Mouse (Mus musculus) heart, postnatal 25 days (tissue): ENCODE results near the gene Gp9. TPM values are rescaled to one million over a fixed set of nuclear protein-coding genes. Genes with fewer than 3 reads are reported as not detected.

Source experiments
- DNase-seq: peaks from one replicate; pipeline ENCODE4 v3.0.0; 2022; ENCODE audit warnings: low spot score
- intact Hi-C: fragments of 180-260 bp; cut with DNase I; formaldehyde crosslinking; loops from one replicate; pipeline ENCODE4 v1.15.1; 2025
- total RNA-seq, 2 experiments: library from RNA; stranded (reverse); gene quantifications; 2 replicates each; pipeline ENCODE4 v1.2.3; 2021

The Gp9 gene
- total RNA-seq = 1 to 10 TPM in 1 of 2 experiments, under 1 TPM in 1; 0.78 to 1.2 TPM

DNA sequence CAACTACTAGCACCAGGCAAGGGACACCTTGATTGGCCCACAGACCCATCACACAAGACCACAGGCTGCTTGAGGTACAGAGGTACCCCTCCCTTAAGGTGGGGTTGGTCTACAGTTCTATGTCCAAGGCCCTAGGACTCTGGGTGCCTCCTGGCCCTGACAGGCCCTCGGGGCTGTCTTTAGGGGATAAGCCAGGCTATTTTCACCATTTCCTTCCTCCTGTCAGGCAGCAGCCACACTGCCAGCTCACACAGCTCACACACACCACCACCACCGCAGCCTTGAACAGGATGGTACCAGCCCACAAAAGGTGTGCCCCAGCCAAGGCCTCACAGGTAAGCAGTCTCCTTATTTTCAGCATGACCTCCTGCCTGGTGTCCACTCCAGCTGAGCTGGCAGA, at the start of gene Gp9:
TSS of gene Gp9 (plus strand) at position 231 of the 400 bp plus-strand sequence.
- intact Hi-C loops = no loop called here
- no peak for DNase-seq

DNA sequence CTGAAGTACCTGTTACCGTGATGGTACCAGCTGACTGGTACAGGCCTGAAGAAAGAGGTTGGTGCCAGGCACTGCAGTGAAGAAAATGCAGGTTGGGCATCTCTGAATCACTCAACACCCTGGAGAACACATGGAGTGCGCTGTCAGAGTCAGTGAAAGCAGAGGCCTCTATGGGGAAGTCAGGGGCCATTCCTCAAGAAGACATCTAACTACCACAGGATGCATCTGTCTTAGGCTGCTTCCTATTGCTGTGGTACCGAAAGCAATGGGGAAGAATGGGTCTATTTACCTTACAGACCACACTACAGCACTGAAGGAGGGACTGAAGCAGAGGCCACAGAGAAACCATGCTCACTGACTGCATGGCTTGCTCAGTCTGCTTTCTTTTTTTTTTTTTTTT, 49.8 kb upstream of the Gp9 start:
- DNase-seq = no peak
- intact Hi-C loops = no loop called here

DNA sequence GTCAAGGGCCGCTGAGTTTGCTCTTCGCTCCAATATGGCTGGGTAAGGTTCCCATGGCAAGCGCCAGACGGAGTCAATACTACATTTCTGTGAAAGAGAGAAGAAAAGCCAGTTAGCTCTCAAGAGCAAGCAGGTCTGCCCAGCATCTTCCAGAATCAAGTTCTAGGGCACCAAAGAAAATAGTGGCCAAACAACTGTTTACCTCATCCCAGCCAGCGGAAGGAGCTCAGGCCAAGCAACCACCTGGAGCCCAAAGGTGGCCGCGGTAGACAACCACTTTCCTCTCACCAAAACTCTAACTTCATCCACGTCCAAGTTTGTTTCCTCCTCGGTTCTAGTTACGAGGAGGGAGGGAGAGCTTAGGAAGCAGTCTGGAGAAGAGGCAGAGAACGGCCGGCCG, 47.7 kb upstream of the Gp9 start:
- intact Hi-C loops = loop anchor here (2.0 kb wide), 1 partner anchor 23 kb away; no protein-coding TSS in a partner anchor
- DNase-seq = no peak

DNA sequence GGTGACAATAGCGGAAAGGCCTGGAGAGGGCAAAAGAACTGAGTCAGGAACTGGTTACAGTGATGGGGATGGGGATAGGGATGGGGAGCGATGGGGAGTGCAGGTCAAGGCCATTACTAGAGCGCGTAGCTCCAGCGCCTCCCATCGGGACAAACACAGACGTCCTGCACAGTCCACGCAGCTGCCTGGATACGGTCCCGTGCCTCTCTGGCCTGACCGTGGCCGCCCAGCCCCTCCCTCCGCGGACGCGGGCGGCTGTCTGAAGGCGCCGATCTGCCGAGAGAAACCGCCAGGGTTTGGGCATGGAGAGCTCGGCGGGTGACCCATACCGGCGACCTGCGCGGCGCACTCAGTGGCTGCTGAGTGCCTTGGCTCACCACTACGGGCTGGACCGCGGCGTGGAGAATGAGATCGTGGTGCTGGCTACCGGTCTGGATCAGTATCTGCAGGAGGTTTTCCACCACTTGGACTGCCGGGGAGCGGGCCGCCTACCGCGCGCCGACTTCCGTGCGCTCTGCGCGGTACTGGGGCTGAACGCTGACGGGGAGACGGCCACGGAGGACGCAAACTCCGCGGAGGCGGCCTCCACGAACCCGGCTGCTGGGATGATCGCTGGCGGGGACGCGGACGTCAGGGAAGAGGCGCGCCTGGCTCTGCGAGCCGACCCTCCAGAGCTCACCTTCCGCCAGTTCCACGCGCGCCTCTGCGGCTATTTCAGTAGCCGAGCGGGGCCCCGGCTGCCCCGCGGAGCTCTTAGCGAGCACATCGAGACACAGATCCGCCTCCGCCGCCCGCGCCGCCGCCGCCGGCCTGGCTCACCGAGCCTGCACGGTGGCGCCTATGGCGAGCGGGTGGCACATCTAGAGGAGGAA, 47.0 kb upstream of the Gp9 start, which contains the start of gene Efcc1:
TSS of gene Efcc1 (plus strand) at position 279 of the 872 bp plus-strand sequence.
- DNase-seq = peak; percentile 63
- intact Hi-C loops = loop anchor here (2.0 kb wide), 1 partner anchor 24 kb away; no protein-coding TSS in a partner anchor

DNA sequence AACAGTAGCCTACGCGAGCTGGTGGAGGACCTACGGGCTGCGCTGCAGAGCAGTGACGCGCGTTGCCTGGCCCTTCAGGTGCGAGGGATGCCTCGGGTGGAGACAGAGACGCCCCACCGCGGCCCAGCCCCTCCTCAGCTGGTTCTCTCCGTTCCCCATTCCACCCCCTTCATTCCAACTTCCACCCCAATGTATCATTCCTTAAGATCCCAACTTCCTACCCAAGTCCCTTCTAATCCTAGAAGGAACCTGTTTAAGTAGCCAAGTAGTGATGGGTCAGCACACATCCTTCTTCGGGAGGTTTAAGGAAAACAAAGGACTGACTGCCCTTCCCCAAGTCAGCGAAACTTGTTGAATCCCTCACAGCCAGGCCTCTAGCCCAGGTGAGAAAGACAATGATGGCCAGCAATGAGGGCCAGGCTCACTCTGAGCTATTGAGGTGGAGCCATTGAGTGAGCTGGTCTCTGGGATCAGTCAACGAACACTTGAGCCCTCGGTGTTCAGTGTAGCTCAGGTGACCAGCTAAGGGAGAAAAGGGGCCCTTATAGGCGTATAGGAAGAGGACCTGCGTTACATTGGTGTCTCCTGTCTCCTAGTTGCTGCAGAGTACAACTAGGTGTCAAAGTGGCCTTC, 46.3 kb upstream of the Gp9 start:
- intact Hi-C loops = loop anchor here (2.0 kb wide), 1 partner anchor 25 kb away; no protein-coding TSS in a partner anchor
- no peak for DNase-seq

DNA sequence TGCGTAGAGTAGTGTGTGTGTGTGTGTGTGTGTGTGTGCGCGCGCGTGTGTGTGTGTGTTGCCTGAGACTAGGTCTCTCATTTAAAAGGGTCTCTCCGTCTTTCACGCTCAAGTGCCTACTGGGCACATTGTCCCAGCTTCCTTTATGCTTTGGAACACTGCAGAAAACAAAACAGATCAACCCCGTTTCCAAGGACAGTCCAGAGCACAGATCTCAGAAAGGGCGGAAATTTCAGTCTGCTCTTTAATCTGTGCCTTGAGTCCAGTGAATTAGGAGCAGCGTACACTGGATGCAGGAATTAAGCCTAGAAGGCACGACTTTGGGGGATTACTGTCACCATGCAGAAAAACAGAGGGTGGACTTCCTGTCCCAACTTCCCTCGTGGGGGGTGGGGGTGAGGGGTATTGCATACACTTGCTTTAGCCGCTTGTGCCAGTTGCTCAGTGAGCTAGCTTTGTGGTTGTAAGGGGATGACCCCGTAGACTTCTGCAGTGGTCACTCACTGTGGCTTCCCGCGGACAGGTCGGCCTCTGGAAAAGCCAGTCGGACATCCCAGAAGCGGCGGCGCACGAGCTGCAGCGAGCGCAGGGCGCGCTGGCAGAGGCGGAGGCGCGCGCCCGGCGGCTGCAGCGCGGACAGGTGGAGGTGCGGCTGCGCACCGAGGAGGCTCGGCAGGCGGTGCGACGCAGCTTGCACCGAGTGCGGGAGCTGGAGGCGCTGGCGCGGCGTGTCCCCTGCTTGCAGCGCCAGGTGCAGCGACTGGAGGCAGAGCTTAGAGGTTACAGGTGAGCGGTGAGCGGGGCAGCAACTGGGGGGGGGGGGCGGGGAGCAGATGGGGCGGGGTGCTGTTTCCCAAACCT, 45.5 kb upstream of the Gp9 start:
- intact Hi-C loops = no loop called here
- no peak for DNase-seq

DNA sequence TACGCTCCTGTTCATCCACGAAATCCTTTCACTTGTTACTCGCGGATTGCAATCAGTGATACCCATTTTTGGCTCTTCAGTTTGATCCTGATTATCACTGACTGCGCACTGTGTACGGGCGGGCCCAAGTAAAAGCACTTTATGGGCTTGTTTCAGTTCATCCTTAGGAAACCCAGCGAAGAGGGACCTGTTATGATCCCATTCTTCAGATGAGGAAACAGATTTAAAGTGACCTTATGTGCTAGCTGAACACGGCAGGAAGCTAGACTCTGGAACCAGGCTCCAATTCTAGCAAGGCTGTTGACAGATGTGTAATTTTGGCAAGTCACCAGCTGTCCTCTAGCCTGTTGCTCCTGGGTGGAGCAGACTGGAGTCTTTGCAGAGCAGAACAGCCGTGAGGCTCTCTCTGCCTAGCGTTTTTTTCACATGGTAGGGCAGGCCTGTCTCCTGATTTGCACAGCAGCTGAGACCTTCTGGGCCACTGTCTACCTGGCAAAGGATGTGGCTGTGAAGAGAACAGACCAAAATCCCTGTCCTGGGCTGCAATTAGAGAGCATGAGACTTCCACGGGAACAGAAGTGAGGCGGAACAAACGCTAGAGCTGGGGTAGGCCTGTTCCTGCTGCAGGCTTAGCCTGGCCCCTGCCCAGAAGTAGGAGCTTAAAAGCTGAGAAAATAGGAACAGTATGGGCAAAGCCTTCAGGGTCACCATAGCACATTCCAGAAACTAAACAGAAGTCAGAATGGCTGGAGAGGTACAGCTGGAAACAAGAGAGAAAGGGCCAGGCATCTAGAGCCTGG, 44.5 kb upstream of the Gp9 start:
- DNase-seq = peak; percentile 19

DNA sequence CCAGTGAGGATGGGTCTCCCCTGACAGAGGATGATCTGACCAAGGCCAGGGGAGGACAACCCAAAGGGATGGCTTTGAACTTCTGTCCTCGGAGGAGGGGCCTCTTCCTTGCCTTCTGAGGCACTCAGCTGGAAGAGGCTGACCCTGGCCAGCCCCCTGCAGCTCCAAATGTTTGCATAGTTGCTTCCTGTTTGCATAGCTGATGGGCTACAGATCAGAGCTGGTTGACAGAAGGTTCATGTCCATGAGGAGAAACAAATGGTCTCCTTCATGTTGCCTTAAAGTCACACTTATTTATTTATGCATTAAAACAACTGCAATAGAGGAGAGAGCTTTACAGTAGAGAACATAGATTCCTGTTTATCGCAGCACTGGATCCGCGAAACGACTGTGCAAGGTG, 43.7 kb upstream of the Gp9 start:
- DNase-seq = no peak
- intact Hi-C loops = no loop called here

More for the DNA sequence above, 44.5 kb upstream of the Gp9 start:
- intact Hi-C loops = no loop called here

DNA sequence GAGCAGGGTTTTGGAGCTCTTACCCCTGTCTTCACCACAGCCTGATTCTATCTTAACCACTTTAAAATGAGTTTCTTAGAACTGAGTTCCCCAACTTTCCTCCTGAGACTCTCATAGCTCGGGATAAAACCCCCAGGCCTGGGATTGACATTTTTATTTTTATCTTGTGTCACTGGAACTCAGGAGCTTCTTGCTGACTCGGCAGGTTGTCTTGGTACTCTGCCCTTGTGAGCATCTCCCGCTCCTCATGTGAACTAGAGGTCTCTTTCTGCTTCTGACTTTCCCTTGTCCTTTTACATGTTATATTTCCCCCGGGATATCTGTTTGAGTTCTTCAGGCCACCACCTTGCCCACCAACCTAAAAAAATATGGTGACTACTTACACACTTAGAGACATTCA, 40.9 kb upstream of the Gp9 start:
- intact Hi-C loops = no loop called here
- no peak for DNase-seq

DNA sequence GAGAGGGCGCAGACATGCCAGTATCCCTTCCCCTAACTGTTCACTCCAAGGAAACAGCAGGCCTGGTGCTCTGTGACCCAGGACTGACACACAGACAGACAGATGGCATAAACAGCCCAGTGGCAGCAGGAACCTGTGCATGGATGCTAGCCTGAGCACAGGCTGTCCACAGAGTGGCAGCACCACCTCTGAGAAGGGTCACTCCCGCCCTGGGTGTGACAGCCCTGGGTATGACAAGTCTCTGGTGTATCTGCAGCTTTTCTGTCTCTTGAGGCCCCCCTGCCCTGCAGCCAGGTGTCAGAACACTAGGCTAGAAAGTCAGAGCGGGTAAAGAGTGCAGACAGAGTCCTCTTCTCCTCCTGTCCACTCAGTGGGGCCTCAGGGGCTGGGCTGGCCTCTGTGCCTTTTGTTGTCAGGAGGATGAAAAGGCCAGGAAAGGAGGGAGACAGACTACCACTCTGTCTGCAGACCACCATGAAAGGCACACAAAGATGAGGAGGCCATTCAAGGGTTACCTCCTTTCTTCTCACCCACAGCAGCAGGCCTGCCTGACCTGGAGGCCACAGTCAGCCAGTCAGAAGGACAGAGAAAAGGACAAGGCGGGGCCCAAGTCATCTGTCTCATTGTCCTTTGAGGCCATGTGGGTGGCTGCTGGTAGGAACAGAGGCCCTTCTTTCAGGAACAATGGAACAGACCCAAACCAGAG, 39.8 kb upstream of the Gp9 start:
- DNase-seq = no peak
- intact Hi-C loops = no loop called here

DNA sequence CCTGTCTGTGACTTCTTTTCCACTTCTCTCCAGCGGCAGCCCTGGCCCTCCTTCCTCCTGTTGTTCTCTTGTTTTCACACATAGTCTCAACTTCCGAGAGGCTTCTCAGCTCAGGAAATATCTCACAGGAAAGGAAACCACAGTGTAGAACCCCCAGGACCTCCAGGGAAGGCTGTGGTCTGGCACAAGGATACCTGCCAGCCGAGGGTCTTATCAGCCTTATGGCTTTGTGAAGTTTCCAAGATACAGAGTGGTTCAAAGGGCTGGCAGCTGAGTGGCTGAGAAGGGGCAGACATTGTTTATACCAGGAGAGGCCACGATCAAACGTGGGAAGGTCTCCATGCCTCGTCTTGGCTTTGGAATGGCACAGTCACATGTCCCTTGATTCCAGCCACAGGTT, 38.0 kb upstream of the Gp9 start:
- no peak for DNase-seq
- intact Hi-C loops = no loop called here

DNA sequence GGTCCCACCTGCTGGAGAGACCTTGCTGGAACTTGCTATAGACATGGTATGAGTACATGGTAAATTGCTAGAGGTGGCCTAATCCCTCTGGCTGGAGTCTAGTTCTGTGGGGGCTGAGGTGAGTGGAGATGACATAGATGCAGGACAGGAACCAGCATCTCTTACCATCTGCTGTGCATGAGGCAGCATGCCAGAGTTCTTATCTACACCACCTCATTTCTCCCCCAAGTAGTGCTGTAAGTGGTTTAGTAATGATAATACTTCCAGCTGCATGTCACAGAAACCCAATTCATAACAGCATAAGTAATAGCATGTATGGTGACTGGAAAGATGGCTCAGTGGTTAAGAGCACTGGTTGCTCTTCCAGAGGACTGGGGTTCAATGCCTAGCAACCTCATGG, 37.4 kb upstream of the Gp9 start:
- intact Hi-C loops = no loop called here
- DNase-seq = no peak

DNA sequence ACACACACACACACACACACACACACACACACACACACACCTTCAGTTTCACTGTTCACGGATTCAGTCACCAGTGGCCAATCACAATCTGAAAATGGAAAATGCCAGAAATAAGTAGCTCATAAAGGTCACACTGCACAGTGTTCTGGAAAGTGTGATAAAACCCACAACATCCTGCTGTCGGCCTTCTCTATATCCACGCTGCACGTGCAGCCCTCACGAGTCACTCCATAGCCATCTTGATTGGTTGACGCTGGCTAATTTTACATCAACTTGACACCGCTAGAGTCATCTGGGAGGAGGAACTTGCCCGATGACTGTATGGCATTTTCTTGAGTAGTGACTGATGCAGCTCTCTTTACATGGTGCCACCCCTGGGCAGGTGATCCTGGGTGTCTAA, 35.9 kb upstream of the Gp9 start:
- intact Hi-C loops = no loop called here

DNA sequence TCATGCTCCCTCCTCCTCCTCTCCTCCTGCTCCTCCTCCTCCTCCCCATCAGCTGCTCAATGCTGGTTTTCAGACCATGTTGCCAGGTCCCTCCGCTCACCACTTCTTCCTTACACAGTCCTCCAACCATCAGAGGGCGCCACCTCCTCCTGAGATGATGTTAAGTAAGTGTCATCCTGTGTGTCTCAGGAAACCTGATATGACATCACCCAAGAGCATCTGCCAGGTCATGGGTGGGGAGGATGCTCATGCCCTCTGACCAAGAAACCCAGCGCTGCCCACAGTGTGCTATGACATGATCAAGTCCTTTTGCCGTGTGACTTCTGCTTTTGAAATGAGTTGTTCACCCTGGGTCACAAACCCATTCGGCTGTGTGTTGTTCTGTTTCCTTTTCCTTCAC, 35.1 kb upstream of the Gp9 start:
- no peak for DNase-seq
- intact Hi-C loops = no loop called here

More for the DNA sequence above, 35.9 kb upstream of the Gp9 start:
- DNase-seq = no peak

DNA sequence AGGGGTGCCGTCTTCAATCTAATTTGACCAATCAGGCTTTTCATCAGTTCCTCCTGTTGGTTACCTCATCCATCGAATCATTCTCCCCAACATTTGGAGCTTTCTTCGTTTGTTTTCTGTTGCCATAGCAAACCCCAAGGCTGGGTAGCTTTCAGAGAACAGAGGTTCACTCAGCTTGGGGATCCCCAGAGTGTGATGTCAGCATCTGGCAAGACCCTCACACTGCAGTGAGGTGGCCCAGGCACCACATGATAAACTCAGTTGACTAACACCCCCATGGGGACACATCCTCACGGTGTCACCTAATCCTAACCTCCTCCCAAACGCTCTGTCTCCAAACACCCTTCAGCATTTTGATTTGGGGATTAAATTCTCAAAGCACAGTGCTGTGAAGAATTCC, 34.6 kb upstream of the Gp9 start:
- peak; percentile 41 for DNase-seq
- intact Hi-C loops = no loop called here

DNA sequence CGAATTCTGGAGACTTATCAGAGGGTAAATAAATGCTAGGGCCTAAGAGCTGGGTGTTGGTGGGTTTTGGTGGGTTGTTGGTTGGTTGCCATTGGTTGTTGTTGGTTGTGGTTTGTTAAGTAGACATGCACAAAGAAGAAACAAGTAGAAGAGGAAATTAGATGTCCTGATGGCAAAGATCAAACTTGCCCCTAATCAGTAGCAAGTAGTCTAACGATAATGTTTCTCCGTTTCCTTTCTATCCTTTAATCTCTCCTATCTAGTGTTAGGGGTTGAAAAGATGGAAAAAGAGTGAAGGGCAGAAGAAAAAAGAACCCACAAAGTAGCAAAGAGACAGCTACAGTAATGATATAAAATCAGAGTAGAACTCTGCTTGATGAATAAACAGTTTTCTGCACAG, 33.2 kb upstream of the Gp9 start:
- intact Hi-C loops = no loop called here
- no peak for DNase-seq

DNA sequence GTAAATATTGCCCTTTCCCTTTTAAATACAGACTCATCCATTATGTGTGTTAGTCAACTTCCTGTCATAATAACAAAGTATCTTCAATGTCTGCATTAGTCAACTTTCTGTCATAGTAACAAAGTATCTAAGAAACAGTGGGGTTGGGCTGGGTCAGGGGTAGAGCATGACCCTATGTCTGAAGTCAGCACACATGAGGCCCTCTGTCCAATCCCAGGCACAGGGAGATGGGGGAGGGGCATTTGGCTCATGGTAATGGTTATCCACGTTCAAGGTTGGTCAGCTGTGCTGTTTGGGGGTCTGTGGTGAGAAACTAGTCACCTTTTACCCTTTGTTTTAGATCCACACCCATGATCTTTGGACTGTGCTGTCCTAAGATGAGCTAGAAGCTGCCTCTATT, 32.6 kb upstream of the Gp9 start:
- intact Hi-C loops = no loop called here
- no peak for DNase-seq

DNA sequence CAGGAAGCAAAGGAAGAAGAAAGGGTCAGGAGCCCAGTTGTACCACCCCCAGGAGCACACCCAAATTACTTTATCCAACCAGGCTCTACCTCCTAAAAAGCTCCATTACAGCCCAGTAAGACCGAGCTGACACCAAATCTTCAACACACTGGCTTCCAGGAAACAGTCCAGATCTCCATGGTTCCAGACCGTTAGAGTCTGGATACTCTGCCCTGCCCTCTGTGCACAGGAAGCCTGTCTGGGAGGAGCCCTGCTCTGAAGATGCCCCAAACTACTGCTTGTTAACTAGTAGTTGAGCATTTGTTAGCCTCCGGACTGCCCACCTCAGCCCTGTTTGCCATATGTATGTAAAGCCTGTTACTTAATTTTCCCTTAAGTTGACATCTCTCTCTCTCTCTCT, 31.8 kb upstream of the Gp9 start:
- intact Hi-C loops = no loop called here
- DNase-seq = peak; percentile 28

DNA sequence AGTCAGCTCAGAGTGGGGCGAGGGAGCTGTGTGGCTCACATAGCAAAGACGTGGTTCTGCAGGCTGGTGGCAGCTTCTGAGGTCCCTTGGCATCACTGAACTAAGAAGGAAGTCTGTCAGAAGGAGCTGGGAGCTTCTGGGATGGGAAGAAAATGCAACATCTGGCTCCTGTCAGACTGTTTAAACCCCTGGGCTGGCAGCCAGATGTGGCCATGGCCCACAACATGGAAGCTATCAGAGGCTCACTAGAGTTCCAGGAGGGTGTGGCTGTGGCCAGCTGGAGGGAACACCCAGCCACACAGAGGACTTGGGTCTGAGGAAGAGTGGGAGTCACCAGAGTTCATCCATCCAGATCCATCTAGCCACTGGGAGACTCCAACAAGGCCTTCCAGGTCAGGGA, 31.0 kb upstream of the Gp9 start:
- intact Hi-C loops = no loop called here
- DNase-seq = peak; percentile 70
